Mouse (Mus musculus) midbrain, postnatal 0 days (tissue): ENCODE measurements at regions not wholly inside any gene's neighbourhood (a gene's known extent, or its start where the extent isn't known, plus 50 kb on each side); places are given as distances from the start of the nearest gene placed in this dataset.

Experiments used
- ATAC-seq: fragments of 200-750 bp; cut with Nextera tagmentation; 2 replicates; pipeline ENCODE4 v1.8.0; 2017; ENCODE audit warnings: moderate number of reproducible peaks, mild to moderate bottlenecking, moderate TSS enrichment, moderate library complexity; ENCODE audit not compliant: low FRiP score
- DNase-seq: peaks from one replicate; pipeline ENCODE4 v3.0.0-alpha.2; 2015; ENCODE audit warnings: low spot score
- H3K27ac ChIP-seq: fragments of 300-500 bp; sonication (generic); 2 replicates; pipeline ENCODE4 v1.5.1; 2014; ENCODE audit warnings: low read depth, mild to moderate bottlenecking, low read length, mixed read lengths
- H3K27me3 ChIP-seq: fragments of 300-500 bp; sonication (generic); 2 replicates; pipeline ENCODE4 v1.6.1; 2014; ENCODE audit warnings: low read length, control low read depth, mixed read lengths; ENCODE audit not compliant: insufficient read depth
- H3K36me3 ChIP-seq: fragments of 300-500 bp; sonication (generic); 2 replicates; pipeline ENCODE4 v1.6.1; 2014; ENCODE audit warnings: low read length, control low read depth, mixed read lengths; ENCODE audit not compliant: insufficient read depth
- H3K4me1 ChIP-seq: fragments of 300-500 bp; sonication (generic); 2 replicates; pipeline ENCODE4 v1.6.1; 2014; ENCODE audit warnings: mild to moderate bottlenecking, control low read depth, antibody characterized with exemption, low read length, mixed read lengths; ENCODE audit not compliant: insufficient read depth
- H3K4me2 ChIP-seq: fragments of 300-500 bp; sonication (generic); 2 replicates; pipeline ENCODE4 v1.6.1; 2014; ENCODE audit warnings: low read depth, mild to moderate bottlenecking, low read length, mixed read lengths; ENCODE audit not compliant: poor library complexity, severe bottlenecking
- H3K4me3 ChIP-seq: fragments of 300-500 bp; sonication (generic); 2 replicates; pipeline ENCODE4 v1.5.1; 2014; ENCODE audit warnings: low read depth, mild to moderate bottlenecking, low read length, moderate library complexity
- H3K9ac ChIP-seq: fragments of 300-500 bp; sonication (generic); replicated peaks from 2 replicates; pipeline ENCODE4 v1.6.1; 2014; ENCODE audit warnings: mild to moderate bottlenecking, low read length, moderate library complexity, mixed read lengths; ENCODE audit not compliant: poor library complexity, severe bottlenecking
- H3K9me3 ChIP-seq: fragments of 300-500 bp; sonication (generic); 2 replicates; pipeline ENCODE4 v1.6.1; 2016; ENCODE audit warnings: low read length, control low read depth
- CTCF ChIP-seq: IDR thresholded peaks from 2 replicates; pipeline ENCODE4 v1.5.1; 2016; ENCODE audit warnings: antibody characterized with exemption, mild to moderate bottlenecking
- WGBS: fragments of 180-500 bp; shearing (Covaris S2); extraction: QIAGEN DNeasy Blood & Tissue Kit; methylation state at CpG from one replicate; pipeline ENCODE4 v1.1.7; 2014; 5-methylcytosine and 5-hydroxymethylcytosine counted together

DNA sequence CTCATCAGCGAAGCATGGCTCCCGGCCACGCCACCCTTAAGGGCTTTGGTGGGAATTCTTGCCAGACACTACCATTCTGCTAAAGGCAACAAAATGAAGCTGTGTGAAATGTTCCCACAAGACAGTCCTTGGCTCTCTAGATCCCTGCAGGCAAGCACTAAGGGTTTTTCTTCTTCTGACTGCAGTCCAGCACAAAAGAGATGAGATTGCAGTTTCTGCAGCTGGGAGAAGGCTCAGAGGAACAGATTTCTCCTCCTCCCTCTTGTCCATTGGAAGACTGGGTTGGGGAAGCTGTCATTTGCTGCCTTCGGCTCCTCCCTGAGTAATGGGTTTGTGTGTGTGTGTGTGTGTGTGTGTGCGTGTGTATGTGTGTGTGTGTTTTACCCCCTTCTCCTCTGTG lies 144.1 kb upstream of the Phyhipl start:
- no peak overlapping the region for H3K9ac ChIP-seq
- no peaks in the 10 kb centered on the region for H3K36me3 ChIP-seq
- peak; percentile 44 for DNase-seq
- 0 out of 2 replicates have a peak overlapping the region, but pooled peaks have one; percentile 67 for H3K27ac ChIP-seq
- H3K4me2 ChIP-seq: no peak overlapping the region
- H3K27me3 ChIP-seq: no peaks in the 10 kb centered on the region
- no peak for TF ChIP-seq CTCF
- 83% methylated on average over 5 of the region's 5 CpGs for WGBS
- ATAC-seq: no peak
- H3K9me3 ChIP-seq: no peaks in the 10 kb centered on the region
- H3K4me1 ChIP-seq: no peaks in the 10 kb centered on the region
- no peak overlapping the region for H3K4me3 ChIP-seq

GRCm38 (mm10) chr10:70799191-70799742 lies 143.5 kb upstream of the Phyhipl start:
- no peak for ATAC-seq
- TF ChIP-seq CTCF: no peak
- no peaks in the 10 kb centered on the region for H3K9me3 ChIP-seq
- H3K27me3 ChIP-seq: no peaks in the 10 kb centered on the region
- no peaks in the 10 kb centered on the region for H3K4me1 ChIP-seq
- no peaks in the 10 kb centered on the region for H3K36me3 ChIP-seq
- no peak overlapping the region for H3K4me2 ChIP-seq
- DNase-seq: no peak
- WGBS: 91% methylated on average over 11 of the region's 11 CpGs
- H3K9ac ChIP-seq: no peak overlapping the region
- 0 out of 2 replicates have a peak overlapping the region, but pooled peaks have one; percentile 67 for H3K27ac ChIP-seq
- no peak overlapping the region for H3K4me3 ChIP-seq

DNA sequence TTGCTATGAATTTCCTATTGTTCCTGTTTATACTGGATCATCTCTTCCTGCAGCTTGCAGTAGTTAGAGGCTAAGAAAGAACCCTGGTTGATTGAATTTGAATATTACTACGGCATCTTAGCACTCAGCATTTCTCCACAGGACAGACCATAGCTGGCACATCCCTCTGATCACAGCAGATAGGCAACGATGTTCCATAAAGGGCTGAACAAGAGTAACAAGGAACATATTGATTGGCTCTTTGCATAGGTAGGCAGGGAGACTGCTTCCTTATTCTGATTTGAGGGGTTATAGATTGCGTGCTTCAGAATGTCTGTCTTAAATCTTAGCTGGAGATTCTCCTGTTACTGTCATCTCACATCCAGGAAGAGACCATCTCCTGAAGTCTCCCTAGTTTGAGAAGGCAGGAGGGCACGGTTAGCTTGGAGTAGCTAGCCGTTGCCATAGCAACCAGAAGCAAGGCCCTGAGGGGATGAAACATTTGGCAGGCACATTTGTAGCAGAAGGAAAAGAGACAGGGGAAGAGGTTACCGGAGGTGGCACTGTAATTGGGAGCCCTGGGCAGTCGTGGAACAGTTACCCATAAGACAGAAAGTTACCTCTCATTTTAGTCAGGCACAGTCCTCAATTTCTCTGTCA lies 133.2 kb upstream of the Phyhipl start:
- peak; percentile 26 for TF ChIP-seq CTCF
- Histone ChIP-seq H3K4me2 (no peak overlapping the region), H3K9me3 (no peaks in the 10 kb centered on the region), H3K36me3 (no peaks in the 10 kb centered on the region), H3K4me3 (no peak overlapping the region), H3K27me3 (no peaks in the 10 kb centered on the region), H3K27ac (peak overlapping the region; percentile 57), H3K9ac (no peak overlapping the region), H3K4me1 (no peaks in the 10 kb centered on the region)
- WGBS: 24% methylated on average over 7 of the region's 7 CpGs
- peak; percentile 87 for DNase-seq
- peak; percentile 84 for ATAC-seq

DNA sequence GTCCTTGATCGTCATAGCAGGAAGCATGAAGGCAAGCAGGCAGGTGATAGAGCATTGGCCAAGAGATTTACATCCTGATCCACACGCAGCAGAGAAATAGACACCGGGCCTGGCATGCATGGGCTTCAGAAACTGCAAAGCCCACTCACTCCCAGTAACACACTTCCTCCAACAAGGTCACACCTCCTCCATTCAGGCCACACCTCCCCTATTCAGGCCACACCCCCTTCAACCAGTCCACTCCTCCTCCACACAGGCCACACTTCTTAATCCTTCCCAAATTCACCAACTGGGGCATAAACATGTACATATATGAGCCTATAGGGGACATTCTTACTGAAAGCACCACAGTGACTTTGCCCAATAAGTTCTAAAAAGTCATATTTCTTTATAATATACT lies 125.3 kb upstream of the Phyhipl start:
- no peak for ATAC-seq
- Histone ChIP-seq H3K9me3 (no peaks in the 10 kb centered on the region), H3K27me3 (no peaks in the 10 kb centered on the region), H3K4me2 (no peak overlapping the region), H3K4me3 (no peak overlapping the region), H3K27ac (no peak overlapping the region), H3K36me3 (no peaks in the 10 kb centered on the region), H3K9ac (no peak overlapping the region), H3K4me1 (no peaks in the 10 kb centered on the region)
- DNase-seq: no peak
- no peak for TF ChIP-seq CTCF
- 91% methylated on average over 3 of the region's 3 CpGs for WGBS

GRCm38 (mm10) chr10:70778596-70778995 lies 122.8 kb upstream of the Phyhipl start:
- Histone ChIP-seq H3K4me3 (no peak overlapping the region), H3K27ac (no peak overlapping the region), H3K9me3 (no peaks in the 10 kb centered on the region), H3K36me3 (no peaks in the 10 kb centered on the region), H3K4me1 (no peaks in the 10 kb centered on the region), H3K9ac (no peak overlapping the region), H3K4me2 (no peak overlapping the region), H3K27me3 (no peaks in the 10 kb centered on the region)
- DNase-seq (no peak), ATAC-seq (no peak)
- WGBS: 92% methylated on average over 11 of the region's 11 CpGs
- TF ChIP-seq CTCF: no peak

DNA sequence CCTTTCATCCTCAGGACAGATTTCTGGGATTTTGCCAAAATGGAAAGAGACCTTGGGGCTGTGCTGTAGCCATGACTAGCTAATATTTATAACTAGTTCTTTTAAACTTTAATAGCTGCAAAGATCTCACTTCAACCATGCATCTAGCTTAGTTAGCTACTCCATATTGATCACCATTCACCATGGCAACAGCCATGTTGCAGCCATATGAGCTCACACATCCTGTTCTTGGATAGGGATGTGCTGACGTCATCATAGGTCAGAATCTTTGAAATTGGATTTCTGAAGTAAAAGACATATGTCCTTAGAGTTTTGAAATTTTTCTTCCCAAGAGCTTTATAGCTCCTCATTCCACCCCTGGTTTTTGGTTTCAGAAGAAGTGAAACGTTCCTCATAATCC lies 118.8 kb upstream of the Phyhipl start:
- Histone ChIP-seq H3K9ac (no peak overlapping the region), H3K27ac (no peak overlapping the region), H3K36me3 (no peaks in the 10 kb centered on the region), H3K4me1 (no peaks in the 10 kb centered on the region), H3K27me3 (no peaks in the 10 kb centered on the region), H3K4me2 (no peak overlapping the region), H3K9me3 (no peaks in the 10 kb centered on the region), H3K4me3 (no peak overlapping the region)
- no peak for TF ChIP-seq CTCF
- 58% methylated on average over 2 of the region's 2 CpGs for WGBS
- no peak for DNase-seq
- ATAC-seq: no peak
